Mouse (Mus musculus): ENCODE results near the gene Lamb1. TPM values are rescaled to one million over a fixed set of nuclear protein-coding genes. Genes with fewer than 3 reads are reported as not detected.

Lamb1 gene
- polyA plus RNA-seq (2015; fragmentation: Nextera tagmentation; extraction: Ambion mirVana): 61.9 and 85.0 TPM in 2 replicates

DNA sequence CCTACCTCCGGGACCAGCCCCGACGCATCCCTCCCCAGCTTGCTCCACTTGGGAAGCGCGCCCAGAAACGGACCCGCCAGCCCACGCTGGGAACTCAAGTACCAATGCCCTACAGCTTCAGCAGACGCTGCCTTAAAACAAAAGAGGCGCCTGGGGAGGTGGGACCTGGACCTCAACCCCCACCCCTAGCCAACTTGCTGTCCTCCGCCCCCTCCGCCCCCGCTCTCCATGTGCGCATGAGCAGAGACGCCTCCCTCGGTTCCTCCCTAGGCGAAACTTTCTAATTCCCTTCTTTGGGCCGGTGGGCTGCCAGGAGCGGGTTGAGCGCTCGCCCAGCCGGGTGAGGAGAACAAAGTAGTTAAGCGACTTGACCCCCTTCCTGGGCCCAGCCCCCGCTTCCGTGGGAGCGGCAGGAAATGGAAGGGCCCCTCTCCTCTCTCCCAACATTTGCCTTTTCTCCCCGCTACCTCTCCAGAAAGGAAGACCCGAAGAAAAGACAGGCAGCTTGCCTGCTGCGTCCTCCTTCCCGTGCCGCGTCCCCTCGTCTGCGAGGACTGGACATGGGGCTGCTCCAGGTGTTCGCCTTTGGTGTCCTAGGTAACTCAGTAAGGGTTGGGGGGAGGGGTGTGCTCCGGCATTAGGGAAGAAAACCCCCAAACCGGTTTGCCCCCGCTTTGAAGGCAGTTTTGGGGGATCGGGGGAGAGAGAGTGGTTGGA, at the start of gene Lamb1:
Lamb1 (plus strand) TSS at position 230 of the 717 bp plus-strand sequence.
- Histone ChIP-seq H3K36me3 (peaks cover 19% of the 10 kb centered on the region), H3K4me2 (peak within 1 kb of the TSS; percentile 85), H3K9ac (peak within 1 kb of the TSS; percentile 84), H3K27me3 (no peaks in the 10 kb centered on the region; the same call in 1 of the 2 replicates), H3K4me1 (peaks cover 48% of the 10 kb centered on the region), H3K4me3 (peak within 1 kb of the TSS; percentile 72), H3K27ac (peak within 1 kb of the TSS; percentile 88), H3K9me3 (no peaks in the 10 kb centered on the region)
- peak; percentile 48; the same call in 1 of the 2 replicates for ATAC-seq (ENCODE audit: insufficient number of reproducible peaks, insufficient read depth, low FRiP score, low TSS enrichment, low read depth)
- WGBS: under 1% methylated on average over 37 of the region's 39 CpGs

DNA sequence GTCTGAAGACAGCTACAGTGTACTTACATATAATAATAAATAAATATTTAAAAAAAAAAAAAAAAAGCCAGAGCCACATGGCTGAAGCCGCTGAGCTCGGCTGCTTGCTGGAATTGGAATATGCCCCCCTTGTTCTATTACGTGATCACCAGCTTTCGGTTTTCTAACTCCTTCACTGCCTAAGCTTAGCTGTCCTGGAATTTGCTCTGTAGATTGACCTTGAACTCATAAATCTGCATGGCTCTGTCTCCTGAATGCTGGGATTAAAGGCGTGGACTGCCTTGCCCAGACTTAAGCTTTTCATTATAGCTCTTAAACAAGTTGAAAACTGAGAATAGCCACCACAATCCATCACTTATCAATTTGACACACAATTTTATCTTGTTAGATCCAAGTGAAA, 47.8 kb upstream of the Lamb1 start:
- Histone ChIP-seq H3K36me3 (no peaks in the 10 kb centered on the region), H3K4me2 (no peak overlapping the region), H3K27ac (peak overlapping the region; percentile 83; the same call in 1 of the 2 replicates), H3K9ac (no peak overlapping the region), H3K27me3 (no peaks in the 10 kb centered on the region), H3K4me3 (no peak overlapping the region), H3K4me1 (peaks cover 48% of the 10 kb centered on the region), H3K9me3 (no peaks in the 10 kb centered on the region)
- 49% methylated on average over 5 of the region's 5 CpGs for WGBS
- ATAC-seq (ENCODE audit: insufficient number of reproducible peaks, insufficient read depth, low FRiP score, low TSS enrichment, low read depth): no peak

DNA sequence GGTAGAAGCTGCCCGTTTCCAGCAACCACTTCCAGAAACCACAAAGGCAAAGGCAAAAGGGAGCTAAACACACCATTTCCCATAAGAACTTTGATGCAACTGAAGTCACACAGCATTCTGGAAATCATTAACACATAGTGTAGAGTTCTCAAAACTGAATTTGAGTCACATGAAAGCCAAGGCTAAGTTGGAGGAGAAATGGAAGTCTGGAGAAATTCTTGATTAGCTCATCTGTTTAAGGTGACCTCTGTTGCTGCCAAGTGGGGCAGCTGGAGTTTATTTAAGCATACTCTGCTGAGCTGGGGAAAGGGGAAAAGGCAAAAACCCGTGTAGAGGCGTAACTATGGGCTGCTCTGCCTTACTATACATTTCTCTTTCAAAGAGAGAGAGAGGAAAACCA, 46.3 kb upstream of the Lamb1 start:
- peak overlapping the region; percentile 83; the same call in 1 of the 2 replicates for H3K27ac ChIP-seq

DNA sequence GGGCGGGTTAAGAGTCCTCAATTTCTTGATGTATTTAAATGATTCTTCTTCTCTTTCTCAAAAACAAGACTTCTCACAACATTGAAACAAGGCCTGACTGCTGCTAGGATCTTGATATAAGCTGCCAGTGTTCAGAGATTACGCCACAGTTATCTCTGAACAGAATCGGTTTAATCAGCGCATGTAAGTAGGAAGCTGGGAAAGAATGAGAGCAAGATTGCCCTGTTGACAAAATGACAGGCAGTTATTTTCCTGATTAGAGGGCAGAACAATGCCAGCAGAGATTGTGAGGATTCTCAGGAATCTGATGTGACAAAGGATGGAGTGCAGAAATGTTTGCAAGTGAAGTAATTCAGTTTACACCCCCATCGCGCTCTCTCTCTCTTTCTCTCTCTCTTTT, 43.5 kb upstream of the Lamb1 start:
- Histone ChIP-seq H3K4me1 (peaks cover 29% of the 10 kb centered on the region), H3K4me3 (no peak overlapping the region), H3K4me2 (no peak overlapping the region), H3K9me3 (no peaks in the 10 kb centered on the region), H3K36me3 (no peaks in the 10 kb centered on the region), H3K27ac (no peak overlapping the region), H3K27me3 (no peaks in the 10 kb centered on the region), H3K9ac (no peak overlapping the region)
- 68% methylated on average over 6 of the region's 6 CpGs for WGBS
- no peak for ATAC-seq (ENCODE audit: insufficient number of reproducible peaks, insufficient read depth, low FRiP score, low TSS enrichment, low read depth)

More for the DNA sequence above, 46.3 kb upstream of the Lamb1 start:
- ATAC-seq (ENCODE audit: insufficient number of reproducible peaks, insufficient read depth, low FRiP score, low TSS enrichment, low read depth): peak; percentile 70
- no peaks in the 10 kb centered on the region for H3K27me3 ChIP-seq
- peaks cover 44% of the 10 kb centered on the region for H3K4me1 ChIP-seq
- no peaks in the 10 kb centered on the region for H3K9me3 ChIP-seq
- no peaks in the 10 kb centered on the region for H3K36me3 ChIP-seq
- no peak overlapping the region for H3K4me3 ChIP-seq
- H3K9ac ChIP-seq: no peak overlapping the region
- WGBS: 23% methylated on average over 3 of the region's 3 CpGs
- no peak overlapping the region for H3K4me2 ChIP-seq

DNA sequence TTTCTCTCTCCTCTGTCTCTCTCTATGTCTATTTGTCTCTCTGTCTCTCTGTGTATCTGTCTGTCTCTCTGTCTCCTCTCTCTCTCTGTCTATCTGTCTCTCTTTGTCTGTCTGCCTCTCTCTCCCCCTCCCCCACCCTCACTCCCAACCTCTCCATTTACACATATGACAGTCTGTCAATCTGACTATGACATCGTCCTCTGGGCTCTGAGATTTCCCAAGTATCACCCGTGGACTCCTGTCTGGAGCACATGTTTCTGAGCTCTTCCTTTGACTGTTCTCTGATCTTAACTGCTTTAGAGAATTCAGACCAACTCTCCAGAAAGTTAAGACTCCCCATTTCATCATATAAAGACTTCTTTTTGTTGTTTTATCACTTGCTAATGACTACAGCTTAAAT, 42.8 kb upstream of the Lamb1 start:
- Histone ChIP-seq H3K4me2 (no peak overlapping the region), H3K27me3 (no peaks in the 10 kb centered on the region), H3K4me3 (no peak overlapping the region), H3K9ac (no peak overlapping the region), H3K36me3 (no peaks in the 10 kb centered on the region), H3K9me3 (no peaks in the 10 kb centered on the region), H3K27ac (no peak overlapping the region), H3K4me1 (peaks cover 31% of the 10 kb centered on the region)
- WGBS: 22% methylated on average over 2 of the region's 2 CpGs
- ATAC-seq (ENCODE audit: insufficient number of reproducible peaks, insufficient read depth, low FRiP score, low TSS enrichment, low read depth): no peak

DNA sequence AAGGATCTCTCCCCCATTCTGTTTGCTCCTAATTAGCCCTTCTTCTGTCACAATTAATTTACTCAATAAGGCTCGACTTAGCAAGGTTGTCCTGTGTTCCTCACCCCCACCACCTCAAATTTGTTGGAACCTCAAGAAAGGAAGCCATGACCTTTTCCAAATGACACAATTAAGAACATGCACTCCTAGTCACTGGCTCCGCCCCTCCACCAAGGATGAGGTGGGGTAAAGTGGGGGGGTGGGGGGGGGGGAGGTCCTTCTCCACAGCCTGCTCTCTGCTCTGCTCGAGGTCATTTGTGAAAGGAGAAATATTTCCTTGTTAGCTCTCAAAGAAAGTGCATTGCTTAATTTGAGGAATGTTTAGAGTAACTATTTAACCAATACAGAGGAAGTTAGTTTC, 42.3 kb upstream of the Lamb1 start:
- 20% methylated on average over 3 of the region's 3 CpGs for WGBS
- H3K9ac ChIP-seq: no peak overlapping the region
- peaks cover 29% of the 10 kb centered on the region for H3K4me1 ChIP-seq
- H3K36me3 ChIP-seq: no peaks in the 10 kb centered on the region
- H3K27me3 ChIP-seq: no peaks in the 10 kb centered on the region
- H3K4me3 ChIP-seq: no peak overlapping the region
- no peak for ATAC-seq (ENCODE audit: insufficient number of reproducible peaks, insufficient read depth, low FRiP score, low TSS enrichment, low read depth)
- no peak overlapping the region for H3K27ac ChIP-seq
- H3K4me2 ChIP-seq: no peak overlapping the region
- no peaks in the 10 kb centered on the region for H3K9me3 ChIP-seq

DNA sequence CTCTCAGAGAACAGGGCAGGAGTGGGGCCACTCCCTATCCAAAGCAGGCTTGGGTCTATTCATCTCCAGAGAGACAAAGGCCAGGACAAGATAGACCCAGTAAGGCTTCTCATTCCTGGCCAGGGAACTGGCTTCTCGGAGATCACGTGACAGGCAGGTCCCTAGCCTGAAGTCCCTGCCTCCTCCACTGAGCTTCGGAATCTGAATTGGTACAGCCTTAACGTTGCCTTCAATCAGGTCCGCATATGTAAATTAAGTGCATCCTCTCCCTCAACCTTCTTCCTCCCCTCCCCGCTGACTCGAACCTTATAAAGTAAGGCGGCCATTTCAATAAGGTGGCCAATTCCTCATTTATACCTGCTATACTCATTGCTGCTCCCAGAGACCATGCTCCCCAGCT, 39.6 kb upstream of the Lamb1 start:
- no peaks in the 10 kb centered on the region for H3K36me3 ChIP-seq
- peaks cover 12% of the 10 kb centered on the region; the same call in 1 of the 2 replicates for H3K4me1 ChIP-seq
- no peak overlapping the region; the same call in 1 of the 2 replicates for H3K27ac ChIP-seq
- WGBS: 59% methylated on average over 8 of the region's 8 CpGs
- no peak for ATAC-seq (ENCODE audit: insufficient number of reproducible peaks, insufficient read depth, low FRiP score, low TSS enrichment, low read depth)
- no peaks in the 10 kb centered on the region for H3K27me3 ChIP-seq
- H3K4me3 ChIP-seq: no peak overlapping the region
- H3K9ac ChIP-seq: no peak overlapping the region
- H3K4me2 ChIP-seq: no peak overlapping the region
- no peaks in the 10 kb centered on the region for H3K9me3 ChIP-seq

DNA sequence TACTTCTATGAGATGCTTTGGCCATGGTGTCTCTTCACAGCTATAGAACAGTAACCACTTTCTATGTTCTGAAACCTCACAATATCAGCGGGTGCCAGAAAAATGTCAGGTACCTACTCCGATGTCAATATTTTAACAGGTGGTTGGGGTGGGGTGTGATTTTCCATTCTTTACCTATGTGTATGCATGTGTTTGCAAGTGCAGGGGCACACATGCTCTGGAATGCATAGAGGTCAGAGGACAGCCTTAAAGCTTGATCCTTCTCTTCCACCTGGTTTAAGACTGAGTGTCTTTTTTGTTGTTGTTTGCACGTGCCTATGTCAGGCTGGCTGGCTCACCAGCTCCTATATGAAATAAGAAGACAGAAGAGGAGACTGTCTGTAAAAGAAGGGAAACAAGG, 37.9 kb upstream of the Lamb1 start:
- H3K4me3 ChIP-seq: no peak overlapping the region
- H3K27ac ChIP-seq: no peak overlapping the region
- no peak overlapping the region for H3K9ac ChIP-seq
- no peaks in the 10 kb centered on the region for H3K36me3 ChIP-seq
- H3K4me2 ChIP-seq: no peak overlapping the region
- no peaks in the 10 kb centered on the region for H3K27me3 ChIP-seq
- 79% methylated on average over 3 of the region's 3 CpGs for WGBS
- no peaks in the 10 kb centered on the region for H3K9me3 ChIP-seq
- no peak for ATAC-seq (ENCODE audit: insufficient number of reproducible peaks, insufficient read depth, low FRiP score, low TSS enrichment, low read depth)
- H3K4me1 ChIP-seq: peaks cover 14% of the 10 kb centered on the region; the same call in 1 of the 2 replicates

DNA sequence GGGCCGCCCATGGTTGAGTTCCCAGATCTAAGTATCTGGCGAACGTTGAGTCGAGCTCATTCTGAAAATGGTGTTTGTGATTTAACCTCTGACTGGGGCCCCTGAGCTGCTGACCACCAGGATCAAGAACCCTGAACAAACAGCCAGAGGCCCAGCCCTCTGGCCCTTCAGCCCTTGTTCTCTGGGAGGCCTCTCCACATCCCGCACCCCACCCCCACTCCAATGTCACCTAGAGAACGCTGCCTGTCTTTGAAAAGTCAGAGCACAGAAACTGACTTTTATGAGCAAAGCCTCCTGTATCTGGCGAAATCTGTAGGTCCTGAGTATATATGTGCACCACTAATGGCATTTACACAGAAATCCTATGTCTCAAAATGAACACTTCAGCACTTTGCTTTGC, 36.2 kb upstream of the Lamb1 start:
- no peak overlapping the region for H3K4me2 ChIP-seq
- no peaks in the 10 kb centered on the region for H3K27me3 ChIP-seq
- H3K9me3 ChIP-seq: no peaks in the 10 kb centered on the region
- 52% methylated on average over 7 of the region's 7 CpGs for WGBS
- ATAC-seq (ENCODE audit: insufficient number of reproducible peaks, insufficient read depth, low FRiP score, low TSS enrichment, low read depth): no peak
- H3K9ac ChIP-seq: no peak overlapping the region
- H3K4me1 ChIP-seq: peaks cover 13% of the 10 kb centered on the region; the same call in 1 of the 2 replicates
- no peak overlapping the region for H3K4me3 ChIP-seq
- H3K27ac ChIP-seq: no peak overlapping the region
- no peaks in the 10 kb centered on the region for H3K36me3 ChIP-seq

DNA sequence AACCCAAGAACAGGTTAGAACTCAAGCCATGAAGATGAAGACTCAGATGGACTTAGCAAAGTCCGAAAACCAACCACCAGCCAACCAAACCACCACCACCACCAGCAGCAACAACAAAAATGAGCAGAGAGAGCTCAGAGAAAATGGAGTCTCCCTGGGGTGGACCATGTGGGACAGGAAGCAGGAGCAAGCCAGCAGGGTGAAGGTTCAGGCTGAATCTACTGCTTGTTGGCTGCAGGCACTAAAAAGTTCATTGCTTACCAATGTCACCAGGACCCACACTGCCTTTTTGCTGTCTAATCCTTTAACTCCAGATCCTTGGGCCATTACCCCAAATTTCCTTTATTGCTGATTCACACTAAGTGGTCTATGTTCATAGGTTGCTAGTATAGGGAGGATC, 32.4 kb upstream of the Lamb1 start:
- Histone ChIP-seq H3K36me3 (no peaks in the 10 kb centered on the region), H3K27me3 (no peaks in the 10 kb centered on the region), H3K9me3 (no peaks in the 10 kb centered on the region), H3K27ac (no peak overlapping the region), H3K4me1 (peaks cover 21% of the 10 kb centered on the region), H3K4me2 (no peak overlapping the region), H3K9ac (no peak overlapping the region), H3K4me3 (no peak overlapping the region)
- WGBS: 80% methylated on average over 1 of the region's 1 CpGs
- ATAC-seq (ENCODE audit: insufficient number of reproducible peaks, insufficient read depth, low FRiP score, low TSS enrichment, low read depth): no peak

DNA sequence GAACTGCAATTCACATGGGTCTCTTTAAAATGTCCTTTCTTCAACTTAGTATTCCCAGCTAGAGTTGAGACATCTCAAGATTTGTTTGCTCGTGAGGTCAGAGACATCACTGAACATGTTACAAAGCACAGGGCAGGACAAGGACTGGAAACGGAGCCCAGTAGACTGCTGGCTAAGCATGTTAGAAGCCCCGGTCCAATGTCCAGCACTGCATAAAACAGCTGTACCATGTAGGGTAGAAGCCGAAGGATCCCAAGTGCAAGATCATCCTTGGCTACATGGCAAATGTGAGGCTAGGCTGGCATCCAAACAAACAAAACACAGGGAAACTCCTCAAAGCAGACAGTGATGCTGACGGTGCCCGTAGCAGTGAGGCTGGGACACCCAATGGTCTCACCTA, 30.0 kb upstream of the Lamb1 start:
- no peak overlapping the region for H3K27ac ChIP-seq
- no peak overlapping the region for H3K9ac ChIP-seq
- H3K4me2 ChIP-seq: no peak overlapping the region
- WGBS: 94% methylated on average over 6 of the region's 6 CpGs
- H3K27me3 ChIP-seq: no peaks in the 10 kb centered on the region
- ATAC-seq (ENCODE audit: insufficient number of reproducible peaks, insufficient read depth, low FRiP score, low TSS enrichment, low read depth): no peak
- H3K4me1 ChIP-seq: peaks cover 21% of the 10 kb centered on the region
- H3K4me3 ChIP-seq: no peak overlapping the region
- H3K36me3 ChIP-seq: no peaks in the 10 kb centered on the region
- no peaks in the 10 kb centered on the region for H3K9me3 ChIP-seq

DNA sequence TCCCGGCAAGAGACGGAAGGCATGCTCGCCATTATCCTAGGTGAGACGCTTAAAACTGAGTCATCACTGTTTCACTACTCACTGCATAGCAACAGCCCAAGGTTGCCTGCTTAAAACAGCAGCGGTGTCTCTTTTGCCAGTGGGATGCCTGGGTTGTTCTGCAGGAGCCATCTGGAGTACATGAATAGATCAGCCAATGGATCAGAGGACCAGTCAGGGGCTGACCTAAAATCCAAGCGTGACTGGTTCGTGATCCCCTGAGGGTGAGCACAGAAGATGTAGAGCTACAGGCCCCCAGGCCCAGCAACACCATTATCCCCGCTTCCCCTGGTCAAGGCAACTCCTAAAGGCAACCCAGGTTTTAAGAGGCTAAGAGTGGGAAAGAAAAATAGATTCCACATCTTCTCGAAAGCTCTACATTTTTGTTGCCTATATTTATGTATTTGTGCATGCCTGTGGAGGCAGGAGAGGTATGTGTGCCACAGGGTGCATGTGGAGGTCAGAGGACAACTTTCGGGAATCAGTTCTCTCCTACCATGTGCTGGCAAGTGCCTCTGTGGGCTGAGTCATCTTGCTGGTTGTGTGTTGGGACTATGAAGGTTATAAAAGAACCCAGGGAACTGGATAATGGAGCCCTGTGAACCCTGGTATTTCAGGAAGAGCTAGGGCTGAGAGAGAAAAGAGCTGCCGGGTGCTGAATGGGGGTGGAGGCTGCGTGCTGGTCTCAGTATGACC, 28.0 kb upstream of the Lamb1 start:
- Histone ChIP-seq H3K36me3 (no peaks in the 10 kb centered on the region), H3K4me2 (0 out of 2 replicates have a peak overlapping the region, but pooled peaks have one; percentile 16), H3K27me3 (no peaks in the 10 kb centered on the region), H3K9me3 (no peaks in the 10 kb centered on the region), H3K4me3 (no peak overlapping the region), H3K27ac (peak overlapping the region; percentile 58), H3K4me1 (peaks cover 20% of the 10 kb centered on the region), H3K9ac (no peak overlapping the region)
- 0 out of 2 replicates have a peak, but pooled peaks have one; percentile 43 for ATAC-seq (ENCODE audit: insufficient number of reproducible peaks, insufficient read depth, low FRiP score, low TSS enrichment, low read depth)
- 33% methylated on average over 12 of the region's 12 CpGs for WGBS

Data from embryonic facial prominence, embryonic 13.5 days (tissue).